Mouse (Mus musculus) liver, adult 2 months (tissue): Measurements from ENCODE around the gene Nr1i3. TPM values are rescaled to one million over a fixed set of nuclear protein-coding genes. Genes with fewer than 3 reads are reported as not detected.

Experiments used
- DNase-seq: peaks from one replicate; pipeline ENCODE4 v3.0.0-alpha.2; 2011; ENCODE audit warnings: low read depth, low spot score; ENCODE audit errors: extremely low read depth
- H3K27ac ChIP-seq: fragments of 200-500 bp; replicated peaks from 2 replicates; pipeline ENCODE4 v1.5.1; 2012; ENCODE audit warnings: low read depth, mild to moderate bottlenecking, control low read depth, inconsistent platforms, low read length; ENCODE audit not compliant: insufficient read depth
- H3K27me3 ChIP-seq: fragments of 200-500 bp; 2 replicates; pipeline ENCODE4 v1.6.1; 2012; ENCODE audit warnings: mild to moderate bottlenecking, moderate library complexity, low read length, inconsistent platforms; ENCODE audit not compliant: control insufficient read depth, insufficient read depth
- H3K36me3 ChIP-seq: fragments of 200-500 bp; 2 replicates; pipeline ENCODE4 v1.6.1; 2012; ENCODE audit warnings: low read length, inconsistent platforms; ENCODE audit not compliant: control insufficient read depth, insufficient read depth
- H3K4me1 ChIP-seq: fragments of 200-500 bp; 2 replicates; pipeline ENCODE4 v1.6.1; 2011; ENCODE audit warnings: low read length; ENCODE audit not compliant: control insufficient read depth, insufficient read depth
- H3K4me3 ChIP-seq: fragments of 200-500 bp; 2 replicates; pipeline ENCODE4 v1.5.1; 2011; ENCODE audit warnings: low read depth, mild to moderate bottlenecking, control low read depth, low read length, moderate library complexity; ENCODE audit not compliant: insufficient read depth
- H3K79me2 ChIP-seq: fragments of 200-500 bp; 2 replicates; pipeline ENCODE4 v1.6.1; 2012; ENCODE audit warnings: inconsistent platforms, mild to moderate bottlenecking, low read length, moderate library complexity; ENCODE audit not compliant: control insufficient read depth, insufficient read depth
- H3K9ac ChIP-seq: fragments of 200-500 bp; 2 replicates; pipeline ENCODE4 v1.6.1; 2012; ENCODE audit warnings: low read depth, mild to moderate bottlenecking, control low read depth, inconsistent platforms, low read length
- CTCF ChIP-seq: fragments of 200-500 bp; IDR thresholded peaks from 2 replicates; pipeline ENCODE4 v1.5.1; 2011; ENCODE audit warnings: low read depth, low read length, control low read depth
- POLR2A ChIP-seq: fragments of 200-500 bp; IDR thresholded peaks from 2 replicates; pipeline ENCODE4 v1.6.1; 2011; ENCODE audit warnings: low read length, control low read depth; ENCODE audit not compliant: insufficient read depth; ENCODE audit errors: extremely low read depth
- WGBS: fragments of 180-500 bp; shearing (Covaris S2); methylation state at CpG from one replicate; pipeline ENCODE4 v1.1.7; 2018; 5-methylcytosine and 5-hydroxymethylcytosine counted together
- polyA plus RNA-seq: library from polyadenylated mRNA; depleted of rRNA; stranded (reverse); fragments of >200 nt; gene quantifications from 2 replicates; pipeline ENCODE4 v1.2.3, GENCODE M21; 2012
- total RNA-seq: library from RNA; depleted of rRNA; stranded (reverse); fragments of >200 nt; gene quantifications from 2 replicates; pipeline ENCODE4 v1.2.3, GENCODE M21; 2014

The Nr1i3 gene
- total and polyA plus RNA-seq, 2 experiments = 229 to 264 TPM

GRCm38 (mm10) chr1:171187851-171188700 is 25.7 kb upstream of the Nr1i3 start:
- H3K36me3 ChIP-seq = no peaks in the 10 kb centered on the region
- DNase-seq = no peak
- no peak overlapping the region for H3K9ac ChIP-seq
- no peaks in the 10 kb centered on the region for H3K27me3 ChIP-seq
- WGBS = 80% methylated on average over 13 of the region's 13 CpGs
- H3K27ac ChIP-seq = no peak overlapping the region
- no peak overlapping the region for H3K4me3 ChIP-seq
- TF ChIP-seq CTCF = no peak
- peaks cover 3% of the 10 kb centered on the region; the same call in 1 of the 2 replicates for H3K4me1 ChIP-seq
- H3K79me2 ChIP-seq = peaks cover 4% of the 10 kb centered on the region; the same call in 1 of the 2 replicates

- Histone ChIP-seq H3K27me3 (no peaks in the 10 kb centered on the region), H3K79me2 (peaks cover 4% of the 10 kb centered on the region; the same call in 1 of the 2 replicates), H3K4me1 (peaks cover 2% of the 10 kb centered on the region; the same call in 1 of the 2 replicates), H3K27ac (no peak overlapping the region), H3K9ac (no peak overlapping the region), H3K4me3 (no peak overlapping the region), H3K36me3 (no peaks in the 10 kb centered on the region)
- DNase-seq = no peak
- TF ChIP-seq CTCF = no peak
- no peak for TF ChIP-seq POLR2A
- 54% methylated on average over 8 of the region's 8 CpGs for WGBS
These were observed 24.7 kb upstream of the Nr1i3 start for GRCm38 (mm10) chr1:171189046-171189445.

GRCm38 (mm10) chr1:171189476-171190114 is 24.2 kb upstream of the Nr1i3 start:
- Histone ChIP-seq H3K36me3 (no peaks in the 10 kb centered on the region), H3K27me3 (no peaks in the 10 kb centered on the region), H3K79me2 (peaks cover 4% of the 10 kb centered on the region; the same call in 1 of the 2 replicates), H3K4me1 (no peaks in the 10 kb centered on the region), H3K4me3 (no peak overlapping the region), H3K9ac (no peak overlapping the region), H3K27ac (no peak overlapping the region)
- TF ChIP-seq CTCF = no peak
- no peak for TF ChIP-seq POLR2A
- DNase-seq = no peak
- WGBS = 79% methylated on average over 14 of the region's 14 CpGs

GRCm38 (mm10) chr1:171190832-171191231 is 22.9 kb upstream of the Nr1i3 start:
- no peak overlapping the region for H3K9ac ChIP-seq

GRCm38 (mm10) chr1:171192283-171192682 is 21.5 kb upstream of the Nr1i3 start:
- no peak for DNase-seq
- Histone ChIP-seq H3K9ac (no peak overlapping the region), H3K27me3 (no peaks in the 10 kb centered on the region), H3K4me3 (no peak overlapping the region), H3K4me1 (peaks cover 2% of the 10 kb centered on the region; the same call in 1 of the 2 replicates), H3K36me3 (no peaks in the 10 kb centered on the region), H3K79me2 (peaks cover 2% of the 10 kb centered on the region; the same call in 1 of the 2 replicates), H3K27ac (no peak overlapping the region)
- TF ChIP-seq CTCF (no peak), POLR2A (no peak)
- 84% methylated on average over 10 of the region's 10 CpGs for WGBS

More at GRCm38 (mm10) chr1:171190832-171191231, 22.9 kb upstream of the Nr1i3 start:
- H3K36me3 ChIP-seq = no peaks in the 10 kb centered on the region
- H3K4me3 ChIP-seq = no peak overlapping the region
- H3K79me2 ChIP-seq = peaks cover under 1% of the 10 kb centered on the region; the same call in 1 of the 2 replicates
- TF ChIP-seq POLR2A (no peak), CTCF (no peak)
- H3K4me1 ChIP-seq = no peaks in the 10 kb centered on the region
- no peak for DNase-seq
- no peaks in the 10 kb centered on the region for H3K27me3 ChIP-seq
- no peak overlapping the region for H3K27ac ChIP-seq
- whole genome bisulfite sequencing = 99% methylated on average over 9 of the region's 9 CpGs
